Mouse (Mus musculus): ENCODE results near the gene Mtif3.

DNA sequence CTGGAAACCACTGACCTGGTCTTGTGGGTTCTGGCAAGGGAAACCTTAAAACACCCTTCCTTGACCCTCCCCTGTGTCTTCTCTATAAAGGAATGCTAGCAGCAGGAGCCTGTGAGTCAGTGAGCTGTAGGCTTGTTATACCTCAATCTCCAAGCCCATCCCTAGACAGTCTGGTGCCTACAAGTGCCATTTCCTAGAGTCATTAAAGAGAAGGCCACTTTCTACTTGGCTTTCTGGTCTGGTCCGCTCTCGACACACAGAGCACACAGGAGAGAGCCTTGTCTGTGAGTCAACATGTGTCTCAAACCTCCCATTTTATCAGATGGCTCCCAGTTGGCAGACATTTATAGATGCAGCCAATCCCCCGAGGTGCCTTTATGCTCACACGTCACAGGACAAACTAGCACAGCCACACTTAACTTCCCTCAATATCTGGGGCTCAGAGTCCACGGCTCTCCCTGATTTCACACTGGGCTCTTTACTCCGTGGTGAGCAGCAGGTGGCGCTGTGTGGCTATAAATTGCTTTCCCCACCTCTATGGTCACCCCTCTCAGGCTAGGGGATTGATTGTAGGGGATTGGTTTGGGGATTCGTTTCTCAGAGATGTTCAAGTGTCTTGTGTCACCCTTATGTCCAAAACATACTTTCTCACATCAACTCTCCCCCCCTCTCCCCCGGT lies 49.4 kb downstream of the Mtif3 start:
- TF ChIP-seq CTCF (IDR thresholded peaks at IDR 0.05; ENCODE audit: low read depth) (peak; percentile 85), EP300 (IDR thresholded peaks at IDR 0.05; ENCODE audit: low read depth) (no peak)
